Mouse (Mus musculus): ENCODE data around the gene Rapgef4. TPM values are rescaled to one million over a fixed set of nuclear protein-coding genes. Genes with fewer than 3 reads are reported as not detected.

Gene Rapgef4
- total and polyA plus RNA-seq, 2 experiments = 66.1 to 223 TPM

GRCm38 (mm10) chr2:72126411-72126810 is 145.4 kb downstream of the Rapgef4 start:
- Histone ChIP-seq H3K36me3 (ENCODE audit: control insufficient read depth, insufficient read depth, low read length) (no peaks in the 10 kb centered on the region), H3K27ac (replicated peaks; ENCODE audit: insufficient read depth, low read depth, low read length) (no peak overlapping the region), H3K27me3 (ENCODE audit: control insufficient read depth, insufficient read depth, low read length) (no peaks in the 10 kb centered on the region), H3K79me2 (ENCODE audit: control insufficient read depth, insufficient read depth, low read length) (no peaks in the 10 kb centered on the region), H3K4me3 (ENCODE audit: insufficient read depth, low read depth, low read length) (no peak overlapping the region), H3K4me1 (ENCODE audit: control insufficient read depth, insufficient read depth, low read length) (peaks cover 4% of the 10 kb centered on the region; the same call in 1 of the 2 replicates), H3K9ac (ENCODE audit: low read depth, low read length) (no peak overlapping the region)
- no peak for DNase-seq (ENCODE audit: extremely low read depth, low read depth, low spot score)
- TF ChIP-seq POLR2A (IDR thresholded peaks at IDR 0.05; ENCODE audit: extremely low read depth, insufficient read depth, low read length) (no peak), CTCF (IDR thresholded peaks at IDR 0.05; ENCODE audit: low read depth, low read length) (no peak)
- WGBS = 96% methylated on average over 2 of the region's 2 CpGs

GRCm38 (mm10) chr2:72129612-72130311 is 148.7 kb downstream of the Rapgef4 start:
- DNase-seq (ENCODE audit: extremely low read depth, low read depth, low spot score) = no peak
- no peak overlapping the region for H3K4me3 ChIP-seq (ENCODE audit: insufficient read depth, low read depth, low read length)
- TF ChIP-seq CTCF (IDR thresholded peaks at IDR 0.05; ENCODE audit: low read depth, low read length) (no peak), POLR2A (IDR thresholded peaks at IDR 0.05; ENCODE audit: extremely low read depth, insufficient read depth, low read length) (no peak)
- WGBS = 88% methylated on average over 8 of the region's 8 CpGs
- no peaks in the 10 kb centered on the region for H3K79me2 ChIP-seq (ENCODE audit: control insufficient read depth, insufficient read depth, low read length)
- no peaks in the 10 kb centered on the region for H3K36me3 ChIP-seq (ENCODE audit: control insufficient read depth, insufficient read depth, low read length)
- H3K9ac ChIP-seq (ENCODE audit: low read depth, low read length) = no peak overlapping the region
- H3K4me1 ChIP-seq (ENCODE audit: control insufficient read depth, insufficient read depth, low read length) = peaks cover 4% of the 10 kb centered on the region; the same call in 1 of the 2 replicates
- no peaks in the 10 kb centered on the region for H3K27me3 ChIP-seq (ENCODE audit: control insufficient read depth, insufficient read depth, low read length)
- H3K27ac ChIP-seq (replicated peaks; ENCODE audit: insufficient read depth, low read depth, low read length) = no peak overlapping the region

- TF ChIP-seq POLR2A (IDR thresholded peaks at IDR 0.05; ENCODE audit: extremely low read depth, insufficient read depth, low read length) (no peak), CTCF (IDR thresholded peaks at IDR 0.05; ENCODE audit: low read depth, low read length) (no peak)
- H3K9ac ChIP-seq (ENCODE audit: low read depth, low read length) = no peak overlapping the region
- H3K4me3 ChIP-seq (ENCODE audit: insufficient read depth, low read depth, low read length) = no peak overlapping the region
- no peaks in the 10 kb centered on the region for H3K79me2 ChIP-seq (ENCODE audit: control insufficient read depth, insufficient read depth, low read length)
- no peak for DNase-seq (ENCODE audit: extremely low read depth, low read depth, low spot score)
- H3K4me1 ChIP-seq (ENCODE audit: control insufficient read depth, insufficient read depth, low read length) = no peaks in the 10 kb centered on the region
- no peaks in the 10 kb centered on the region for H3K27me3 ChIP-seq (ENCODE audit: control insufficient read depth, insufficient read depth, low read length)
- H3K36me3 ChIP-seq (ENCODE audit: control insufficient read depth, insufficient read depth, low read length) = no peaks in the 10 kb centered on the region
- 90% methylated on average over 3 of the region's 3 CpGs for WGBS
- H3K27ac ChIP-seq (replicated peaks; ENCODE audit: insufficient read depth, low read depth, low read length) = no peak overlapping the region
Measured at GRCm38 (mm10) chr2:72132222-72132621, 151.2 kb downstream of the Rapgef4 start.

GRCm38 (mm10) chr2:72136045-72136444 is 155.0 kb downstream of the Rapgef4 start:
- Histone ChIP-seq H3K79me2 (ENCODE audit: control insufficient read depth, insufficient read depth, low read length) (no peaks in the 10 kb centered on the region), H3K9ac (ENCODE audit: low read depth, low read length) (no peak overlapping the region), H3K27me3 (ENCODE audit: control insufficient read depth, insufficient read depth, low read length) (no peaks in the 10 kb centered on the region), H3K36me3 (ENCODE audit: control insufficient read depth, insufficient read depth, low read length) (no peaks in the 10 kb centered on the region), H3K27ac (replicated peaks; ENCODE audit: insufficient read depth, low read depth, low read length) (no peak overlapping the region), H3K4me1 (ENCODE audit: control insufficient read depth, insufficient read depth, low read length) (no peaks in the 10 kb centered on the region), H3K4me3 (ENCODE audit: insufficient read depth, low read depth, low read length) (no peak overlapping the region)
- DNase-seq (ENCODE audit: extremely low read depth, low read depth, low spot score) = no peak
- 82% methylated on average over 3 of the region's 3 CpGs for WGBS
- TF ChIP-seq POLR2A (IDR thresholded peaks at IDR 0.05; ENCODE audit: extremely low read depth, insufficient read depth, low read length) (no peak), CTCF (IDR thresholded peaks at IDR 0.05; ENCODE audit: low read depth, low read length) (no peak)

GRCm38 (mm10) chr2:72136486-72137264 is 155.6 kb downstream of the Rapgef4 start:
- Histone ChIP-seq H3K27ac (replicated peaks; ENCODE audit: insufficient read depth, low read depth, low read length) (no peak overlapping the region), H3K27me3 (ENCODE audit: control insufficient read depth, insufficient read depth, low read length) (no peaks in the 10 kb centered on the region), H3K36me3 (ENCODE audit: control insufficient read depth, insufficient read depth, low read length) (no peaks in the 10 kb centered on the region), H3K9ac (ENCODE audit: low read depth, low read length) (no peak overlapping the region), H3K79me2 (ENCODE audit: control insufficient read depth, insufficient read depth, low read length) (no peaks in the 10 kb centered on the region), H3K4me3 (ENCODE audit: insufficient read depth, low read depth, low read length) (no peak overlapping the region), H3K4me1 (ENCODE audit: control insufficient read depth, insufficient read depth, low read length) (no peaks in the 10 kb centered on the region)
- TF ChIP-seq CTCF (IDR thresholded peaks at IDR 0.05; ENCODE audit: low read depth, low read length) = no peak
- TF ChIP-seq POLR2A (IDR thresholded peaks at IDR 0.05; ENCODE audit: extremely low read depth, insufficient read depth, low read length) = no peak
- WGBS = 71% methylated on average over 9 of the region's 9 CpGs
- DNase-seq (ENCODE audit: extremely low read depth, low read depth, low spot score) = no peak

Data from liver, adult 2 months (tissue).